Mouse (Mus musculus) ES-CJ7 (cell line): Measurements from ENCODE around the gene Ercc8.

ENCODE experiments used
- DNase-seq: peaks from one replicate; pipeline ENCODE4 v3.0.0; 2011; ENCODE audit warnings: low read depth, low spot score

The Ercc8 gene

GRCm38 (mm10) chr13:108158465-108159240, at the start of gene Ercc8, which contains the start of gene Ndufaf2:
Ercc8 (plus strand) TSS chr13:108158731.
Ndufaf2 (minus strand) TSS chr13:108158623.
- DNase-seq, result peak; percentile 94

- DNase-seq, result no peak
Measured at GRCm38 (mm10) chr13:108110929-108111328, 47.6 kb upstream of the Ercc8 start.

- DNase-seq, result no peak
Measured at GRCm38 (mm10) chr13:108113536-108113935, 45.0 kb upstream of the Ercc8 start.

- DNase-seq, result no peak
Measured at GRCm38 (mm10) chr13:108114257-108114656, 44.3 kb upstream of the Ercc8 start.

GRCm38 (mm10) chr13:108117654-108118053, 40.9 kb upstream of the Ercc8 start:
- no peak for DNase-seq

GRCm38 (mm10) chr13:108118188-108118587, 40.3 kb upstream of the Ercc8 start:
- no peak for DNase-seq

- peak; percentile 24 for DNase-seq
Measured at GRCm38 (mm10) chr13:108119411-108120310, 38.9 kb upstream of the Ercc8 start.

- DNase-seq, result no peak
Measured at GRCm38 (mm10) chr13:108123109-108123723, 35.3 kb upstream of the Ercc8 start.

- no peak for DNase-seq
Measured at GRCm38 (mm10) chr13:108124096-108124495, 34.4 kb upstream of the Ercc8 start.

- DNase-seq, result no peak
Measured at GRCm38 (mm10) chr13:108126246-108126645, 32.3 kb upstream of the Ercc8 start.

GRCm38 (mm10) chr13:108127130-108127529, 31.4 kb upstream of the Ercc8 start:
- DNase-seq, result no peak

GRCm38 (mm10) chr13:108127883-108128282, 30.6 kb upstream of the Ercc8 start:
- DNase-seq, result no peak

- DNase-seq, result no peak
Measured at GRCm38 (mm10) chr13:108129070-108129469, 29.5 kb upstream of the Ercc8 start.

- no peak for DNase-seq
Measured at GRCm38 (mm10) chr13:108130737-108131136, 27.8 kb upstream of the Ercc8 start.

GRCm38 (mm10) chr13:108132031-108132819, 26.3 kb upstream of the Ercc8 start:
- no peak for DNase-seq

- DNase-seq, result no peak
Measured at GRCm38 (mm10) chr13:108135617-108136016, 22.9 kb upstream of the Ercc8 start.

- DNase-seq, result no peak
Measured at GRCm38 (mm10) chr13:108138403-108138977, 20.0 kb upstream of the Ercc8 start.

- DNase-seq, result no peak
Measured at GRCm38 (mm10) chr13:108144086-108144485, 14.4 kb upstream of the Ercc8 start.

- peak; percentile 23 for DNase-seq
Measured at GRCm38 (mm10) chr13:108151782-108152181, 6.7 kb upstream of the Ercc8 start.

GRCm38 (mm10) chr13:108152650-108153372, 5.7 kb upstream of the Ercc8 start:
- DNase-seq, result peak; percentile 58
